Mouse (Mus musculus) kidney, embryonic 15.5 days (tissue): ENCODE data around the gene Mtus2. TPM values are rescaled to one million over a fixed set of nuclear protein-coding genes. Genes with fewer than 3 reads are reported as not detected.

Source experiments
- ATAC-seq: fragments of 200-750 bp; cut with Nextera tagmentation; replicated peaks from 2 replicates; pipeline ENCODE4 v1.8.0; 2017; ENCODE audit warnings: moderate TSS enrichment; ENCODE audit not compliant: low FRiP score
- H3K27ac ChIP-seq: fragments of 300-500 bp; sonication (generic); 2 replicates; pipeline ENCODE4 v1.5.1; 2015; ENCODE audit warnings: mild to moderate bottlenecking, inconsistent platforms
- H3K27me3 ChIP-seq: fragments of 300-500 bp; sonication (generic); 2 replicates; pipeline ENCODE4 v1.6.1; 2015; ENCODE audit warnings: inconsistent platforms
- H3K36me3 ChIP-seq: fragments of 300-500 bp; sonication (generic); 2 replicates; pipeline ENCODE4 v1.6.1; 2015; ENCODE audit warnings: inconsistent platforms
- H3K4me1 ChIP-seq: fragments of 300-500 bp; sonication (generic); 2 replicates; pipeline ENCODE4 v1.6.1; 2015; ENCODE audit warnings: inconsistent platforms
- H3K4me2 ChIP-seq: fragments of 300-500 bp; sonication (generic); 2 replicates; pipeline ENCODE4 v1.6.1; 2015; ENCODE audit warnings: moderate library complexity, mild to moderate bottlenecking, inconsistent platforms
- H3K4me3 ChIP-seq: fragments of 300-500 bp; sonication (generic); replicated peaks from 2 replicates; pipeline ENCODE4 v1.5.1; 2015; ENCODE audit warnings: mild to moderate bottlenecking, inconsistent platforms
- H3K9ac ChIP-seq: fragments of 300-500 bp; sonication (generic); 2 replicates; pipeline ENCODE4 v1.6.1; 2015; ENCODE audit warnings: mild to moderate bottlenecking, inconsistent platforms
- H3K9me3 ChIP-seq: fragments of 300-500 bp; sonication (generic); replicated peaks from 2 replicates; pipeline ENCODE4 v1.6.1; 2016; ENCODE audit warnings: inconsistent platforms
- WGBS: fragments of 180-500 bp; shearing (Covaris S2); methylation state at CpG from one replicate; pipeline ENCODE4 v1.1.7; 2015; ENCODE audit warnings: mixed read lengths; 5-methylcytosine and 5-hydroxymethylcytosine counted together
- polyA plus RNA-seq: library from polyadenylated mRNA; unstranded; fragments of >200 nt; fragmentation: Nextera tagmentation; extraction: Ambion mirVana; gene quantifications from 2 replicates; pipeline ENCODE4 v1.2.1, GENCODE M21; 2015

The Mtus2 gene
- polyA plus RNA-seq, 1 experiment from 2014 or later, result 3.6 TPM

GRCm38 (mm10) chr5:148179231-148179630 lies 222.1 kb downstream of the Mtus2 start:
- no peaks in the 10 kb centered on the region for H3K9me3 ChIP-seq
- ATAC-seq, result no peak
- 51% methylated on average over 7 of the region's 7 CpGs for WGBS
- no peak overlapping the region for H3K4me3 ChIP-seq
- no peak overlapping the region for H3K4me2 ChIP-seq
- H3K9ac ChIP-seq, result no peak overlapping the region
- H3K36me3 ChIP-seq, result no peaks in the 10 kb centered on the region
- no peaks in the 10 kb centered on the region for H3K27me3 ChIP-seq
- H3K27ac ChIP-seq, result no peak overlapping the region
- peaks cover 4% of the 10 kb centered on the region; the same call in 1 of the 2 replicates for H3K4me1 ChIP-seq

GRCm38 (mm10) chr5:148180590-148181307 lies 223.6 kb downstream of the Mtus2 start:
- Histone ChIP-seq H3K4me1 (peaks cover 4% of the 10 kb centered on the region; the same call in 1 of the 2 replicates), H3K9ac (no peak overlapping the region), H3K4me3 (no peak overlapping the region), H3K27me3 (no peaks in the 10 kb centered on the region), H3K4me2 (no peak overlapping the region), H3K27ac (peak overlapping the region; percentile 49; the same call in 1 of the 2 replicates), H3K36me3 (no peaks in the 10 kb centered on the region), H3K9me3 (peaks cover 5% of the 10 kb centered on the region)
- peak; percentile 91 for ATAC-seq
- 16% methylated on average over 13 of the region's 13 CpGs for WGBS

DNA sequence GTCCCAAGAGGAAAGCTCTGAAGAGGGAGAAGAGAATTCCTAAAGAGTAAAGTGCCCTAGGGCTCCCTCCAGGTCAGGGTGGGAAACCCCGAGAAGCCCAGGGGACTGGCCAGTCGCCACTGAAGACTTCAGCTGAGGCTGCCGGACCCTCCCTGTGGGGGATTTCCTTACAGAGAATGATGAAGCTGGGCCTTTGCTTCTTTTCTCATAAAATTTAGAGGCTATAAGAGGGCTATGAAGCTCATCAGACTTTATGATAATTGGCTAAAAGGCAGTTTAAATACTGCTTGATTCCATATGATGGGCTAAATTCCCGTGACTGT lies 224.1 kb downstream of the Mtus2 start:
- WGBS, result 22% methylated on average over 4 of the region's 4 CpGs
- Histone ChIP-seq H3K4me1 (peaks cover 4% of the 10 kb centered on the region; the same call in 1 of the 2 replicates), H3K27me3 (no peaks in the 10 kb centered on the region), H3K9ac (no peak overlapping the region), H3K9me3 (peaks cover 8% of the 10 kb centered on the region), H3K4me3 (no peak overlapping the region), H3K27ac (peak overlapping the region; percentile 49; the same call in 1 of the 2 replicates), H3K36me3 (no peaks in the 10 kb centered on the region), H3K4me2 (no peak overlapping the region)
- peak; percentile 59 for ATAC-seq

GRCm38 (mm10) chr5:148181901-148182300 lies 224.8 kb downstream of the Mtus2 start:
- Histone ChIP-seq H3K9me3 (peaks cover 8% of the 10 kb centered on the region), H3K4me1 (peaks cover 4% of the 10 kb centered on the region; the same call in 1 of the 2 replicates), H3K27me3 (no peaks in the 10 kb centered on the region), H3K4me3 (no peak overlapping the region), H3K36me3 (no peaks in the 10 kb centered on the region), H3K27ac (0 out of 2 replicates have a peak overlapping the region, but pooled peaks have one; percentile 37), H3K9ac (no peak overlapping the region), H3K4me2 (no peak overlapping the region)
- ATAC-seq, result no peak
- WGBS, result 67% methylated on average over 6 of the region's 6 CpGs

- Histone ChIP-seq H3K27ac (no peak overlapping the region), H3K4me2 (no peak overlapping the region), H3K9ac (no peak overlapping the region), H3K36me3 (no peaks in the 10 kb centered on the region), H3K9me3 (peaks cover 8% of the 10 kb centered on the region), H3K27me3 (no peaks in the 10 kb centered on the region), H3K4me3 (no peak overlapping the region), H3K4me1 (peaks cover 4% of the 10 kb centered on the region; the same call in 1 of the 2 replicates)
- WGBS, result 76% methylated on average over 1 of the region's 1 CpGs
- no peak for ATAC-seq
These were observed 228.8 kb downstream of the Mtus2 start for GRCm38 (mm10) chr5:148185898-148186297.

DNA sequence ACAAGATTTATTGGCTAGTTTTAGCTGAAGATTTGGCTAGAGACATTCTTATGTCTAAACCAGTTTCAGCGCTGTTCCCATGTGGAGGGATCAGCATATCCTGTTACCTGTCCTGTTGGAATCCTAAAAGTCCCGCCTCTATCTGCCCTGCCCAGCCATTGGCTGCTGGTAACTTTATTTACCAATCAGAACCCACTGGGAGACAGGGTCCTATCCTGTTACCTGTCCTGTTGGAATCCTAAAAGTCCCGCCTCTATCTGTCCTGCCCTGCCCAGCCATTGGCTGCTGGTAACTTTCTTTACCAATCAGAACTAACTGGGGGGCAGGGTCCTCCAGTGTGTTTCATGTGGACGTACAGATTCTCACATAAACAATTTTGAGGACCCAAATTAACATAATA lies 234.3 kb downstream of the Mtus2 start:
- H3K9ac ChIP-seq, result no peak overlapping the region
- H3K36me3 ChIP-seq, result no peaks in the 10 kb centered on the region
- no peaks in the 10 kb centered on the region for H3K27me3 ChIP-seq
- H3K9me3 ChIP-seq, result no peaks in the 10 kb centered on the region
- no peak overlapping the region for H3K4me2 ChIP-seq
- no peak overlapping the region for H3K4me3 ChIP-seq
- peak; percentile 60; the same call in 1 of the 2 replicates for ATAC-seq
- no peak overlapping the region for H3K27ac ChIP-seq
- no peaks in the 10 kb centered on the region for H3K4me1 ChIP-seq
- WGBS, result 35% methylated on average over 4 of the region's 4 CpGs

DNA sequence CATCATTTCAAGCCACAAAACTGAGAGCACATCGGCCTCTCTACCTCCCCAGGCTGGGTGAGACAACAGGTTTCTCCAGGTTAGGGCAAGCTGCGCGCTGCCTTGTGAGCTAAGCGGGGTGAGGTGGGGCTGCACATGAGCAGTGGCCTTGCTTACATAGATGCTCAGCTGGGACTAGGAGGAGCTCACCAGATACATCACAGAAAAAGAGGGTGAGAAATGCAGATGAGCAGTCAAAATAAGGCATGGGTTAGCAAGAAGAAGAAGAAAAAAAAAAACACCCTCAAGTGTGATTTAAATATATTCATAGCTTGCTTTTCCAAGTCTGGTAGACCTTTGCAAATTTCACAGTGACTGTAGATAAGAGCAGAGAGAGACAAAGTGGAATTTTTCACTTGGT lies 254.7 kb downstream of the Mtus2 start:
- no peak for ATAC-seq
- no peaks in the 10 kb centered on the region; the same call in 1 of the 2 replicates for H3K9me3 ChIP-seq
- over 99% methylated on average over 4 of the region's 4 CpGs for WGBS
- no peak overlapping the region for H3K4me3 ChIP-seq
- no peak overlapping the region for H3K27ac ChIP-seq
- no peaks in the 10 kb centered on the region for H3K4me1 ChIP-seq
- no peaks in the 10 kb centered on the region for H3K36me3 ChIP-seq
- no peaks in the 10 kb centered on the region for H3K27me3 ChIP-seq
- no peak overlapping the region for H3K4me2 ChIP-seq
- H3K9ac ChIP-seq, result no peak overlapping the region

- no peaks in the 10 kb centered on the region for H3K36me3 ChIP-seq
- H3K27ac ChIP-seq, result no peak overlapping the region
- ATAC-seq, result no peak
- H3K4me2 ChIP-seq, result no peak overlapping the region
- H3K4me1 ChIP-seq, result no peaks in the 10 kb centered on the region
- H3K4me3 ChIP-seq, result no peak overlapping the region
- no peaks in the 10 kb centered on the region; the same call in 1 of the 2 replicates for H3K9me3 ChIP-seq
- WGBS, result 76% methylated on average over 8 of the region's 8 CpGs
- H3K27me3 ChIP-seq, result no peaks in the 10 kb centered on the region
- no peak overlapping the region for H3K9ac ChIP-seq
These were observed 259.7 kb downstream of the Mtus2 start for GRCm38 (mm10) chr5:148216786-148217185.

- H3K9me3 ChIP-seq, result no peaks in the 10 kb centered on the region
- H3K27me3 ChIP-seq, result no peaks in the 10 kb centered on the region
- ATAC-seq, result no peak
- no peak overlapping the region for H3K27ac ChIP-seq
- H3K36me3 ChIP-seq, result no peaks in the 10 kb centered on the region
- no peak overlapping the region for H3K4me2 ChIP-seq
- no peak overlapping the region for H3K4me3 ChIP-seq
- 88% methylated on average over 5 of the region's 5 CpGs for WGBS
- H3K9ac ChIP-seq, result no peak overlapping the region
- no peaks in the 10 kb centered on the region for H3K4me1 ChIP-seq
These were observed 265.8 kb downstream of the Mtus2 start for GRCm38 (mm10) chr5:148222898-148223297.

- Histone ChIP-seq H3K4me1 (no peaks in the 10 kb centered on the region), H3K36me3 (no peaks in the 10 kb centered on the region), H3K9ac (no peak overlapping the region), H3K4me2 (no peak overlapping the region), H3K27ac (no peak overlapping the region), H3K4me3 (no peak overlapping the region), H3K9me3 (no peaks in the 10 kb centered on the region), H3K27me3 (no peaks in the 10 kb centered on the region)
- WGBS, result 87% methylated on average over 16 of the region's 16 CpGs
- ATAC-seq, result no peak
These were observed 266.9 kb downstream of the Mtus2 start for GRCm38 (mm10) chr5:148224004-148224403.

DNA sequence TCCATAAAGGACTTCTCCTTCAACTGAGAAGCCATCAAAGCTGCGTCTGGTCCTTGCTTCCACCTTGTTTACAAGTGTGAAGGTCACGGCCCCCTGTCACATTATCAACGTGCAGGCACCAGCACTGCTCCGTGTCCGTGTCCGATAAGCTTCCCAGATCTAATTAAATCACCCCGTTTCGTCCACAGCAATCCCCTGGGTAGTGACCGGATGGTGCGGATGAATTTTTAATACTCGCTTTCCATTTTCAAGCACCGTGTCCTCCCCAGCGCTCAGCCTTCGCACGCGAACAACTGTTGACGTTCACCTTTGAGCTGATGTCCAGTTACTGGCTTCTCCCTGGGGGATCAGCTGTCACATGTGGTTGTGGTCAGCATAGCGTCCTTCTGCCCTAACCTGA lies 276.6 kb downstream of the Mtus2 start:
- no peak for ATAC-seq
- 54% methylated on average over 18 of the region's 18 CpGs for WGBS
- Histone ChIP-seq H3K4me2 (0 out of 2 replicates have a peak overlapping the region, but pooled peaks have one; percentile 4), H3K27ac (no peak overlapping the region), H3K36me3 (no peaks in the 10 kb centered on the region), H3K4me3 (no peak overlapping the region), H3K27me3 (peaks cover 7% of the 10 kb centered on the region; the same call in 1 of the 2 replicates), H3K4me1 (0 out of 2 replicates have a peak, but pooled peaks cover 6% of the 10 kb centered on the region), H3K9me3 (no peaks in the 10 kb centered on the region), H3K9ac (no peak overlapping the region)

GRCm38 (mm10) chr5:148236616-148237015 lies 279.5 kb downstream of the Mtus2 start:
- H3K9me3 ChIP-seq, result no peaks in the 10 kb centered on the region
- 0 out of 2 replicates have a peak overlapping the region, but pooled peaks have one; percentile 12 for H3K4me3 ChIP-seq
- no peak for ATAC-seq
- H3K27ac ChIP-seq, result no peak overlapping the region
- peak overlapping the region; percentile 33; the same call in 1 of the 2 replicates for H3K4me2 ChIP-seq
- WGBS, result 46% methylated on average over 9 of the region's 9 CpGs
- H3K4me1 ChIP-seq, result 0 out of 2 replicates have a peak, but pooled peaks cover 6% of the 10 kb centered on the region
- no peaks in the 10 kb centered on the region for H3K36me3 ChIP-seq
- no peak overlapping the region for H3K9ac ChIP-seq
- peaks cover 7% of the 10 kb centered on the region; the same call in 1 of the 2 replicates for H3K27me3 ChIP-seq
